Mouse (Mus musculus): ENCODE data around the gene Arid4a. TPM values are rescaled to one million over a fixed set of nuclear protein-coding genes. Genes with fewer than 3 reads are reported as not detected.
"Not testable (repeated sequence)": the region's sequence is repeated elsewhere in the genome, so short reads cannot be mapped to it uniquely, and the experiment has no call there.

Arid4a gene
- total RNA-seq, 4 experiments from 2014 or later = 6.7 to 8.4 (median 7.3) TPM

DNA sequence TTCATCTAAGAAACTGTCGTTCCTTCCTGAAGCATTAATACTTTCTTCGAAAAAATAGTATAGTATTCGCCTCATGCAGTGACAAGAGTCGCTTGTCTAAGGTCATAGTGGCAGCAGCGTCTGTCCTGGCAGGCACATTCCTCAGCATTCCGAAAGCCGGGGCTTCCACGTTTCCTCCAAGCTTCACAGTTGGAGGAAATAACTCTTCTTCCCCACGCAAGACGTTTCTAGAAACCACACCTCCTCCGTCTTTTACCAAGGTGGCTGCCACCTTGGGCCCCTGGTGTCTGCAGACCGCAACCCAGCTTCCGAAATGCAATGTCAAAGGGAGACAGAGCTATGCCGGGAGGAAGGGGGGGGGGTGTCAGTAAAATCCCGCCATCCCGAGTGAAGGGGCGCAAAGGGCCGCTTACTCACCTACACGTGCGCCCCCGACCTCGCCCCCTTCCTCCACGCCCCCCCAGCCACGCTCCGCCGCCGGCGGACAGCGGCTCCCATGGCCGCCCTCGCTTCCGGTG lies 886 bp upstream of the Arid4a start:
- DNase-seq (ENCODE audit: low spot score in 2 of 2) = no peak

DNA sequence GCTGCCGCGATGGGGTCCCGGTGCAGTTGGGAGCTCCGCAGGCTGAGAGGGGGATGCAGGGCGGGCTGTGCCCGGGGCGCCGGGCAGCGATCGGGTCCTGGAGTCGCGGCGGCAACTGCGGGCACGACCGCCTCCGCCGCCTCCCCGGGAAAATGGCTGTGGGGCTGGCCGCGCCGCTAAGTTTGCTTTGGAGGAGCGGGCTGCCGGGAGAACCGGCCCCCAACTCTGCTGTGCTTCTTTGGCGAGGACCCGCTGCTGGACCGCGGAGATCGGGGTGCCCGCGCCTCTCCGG lies 367 bp downstream of the Arid4a start:
- DNase-seq (ENCODE audit: low spot score in 2 of 2) = no peak

DNA sequence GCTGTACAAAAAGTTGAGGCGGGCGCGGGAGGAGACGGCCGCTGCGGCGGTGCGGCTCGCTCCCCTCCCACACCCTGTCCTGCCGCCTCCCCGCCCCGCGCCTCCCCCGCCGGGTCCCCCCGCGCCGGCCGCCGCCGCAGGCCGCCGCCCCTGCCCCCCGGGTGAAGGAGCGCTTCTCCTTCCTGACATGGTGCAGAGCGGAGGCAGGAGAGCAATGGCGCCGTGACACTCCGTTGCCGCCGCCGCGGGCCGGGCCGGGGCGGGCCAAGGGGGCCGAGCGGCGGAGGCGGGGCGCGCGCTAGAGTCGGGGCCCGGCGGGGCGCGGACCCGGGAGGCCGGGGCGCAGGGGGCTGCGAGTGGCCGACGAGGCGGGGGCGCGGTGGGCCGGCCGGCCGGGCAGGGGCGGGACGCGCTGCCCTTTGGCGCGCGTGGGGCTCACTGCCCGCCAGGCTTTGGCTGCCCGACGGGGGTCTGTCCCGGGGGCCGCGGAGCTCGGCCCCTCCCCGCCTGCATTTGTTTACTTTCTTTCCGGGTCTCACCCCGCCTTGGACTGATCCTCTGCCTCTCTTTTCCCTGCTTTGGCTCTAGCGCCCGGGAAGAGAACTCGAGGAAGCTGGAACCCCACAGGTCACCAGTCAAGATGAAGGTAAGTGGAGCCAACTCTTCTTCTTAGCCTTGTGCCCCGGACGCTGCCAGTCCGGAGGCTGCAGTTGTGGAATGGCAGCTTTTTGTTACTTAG lies 882 bp downstream of the Arid4a start:
- DNase-seq (ENCODE audit: low spot score in 2 of 2) = no peak

DNA sequence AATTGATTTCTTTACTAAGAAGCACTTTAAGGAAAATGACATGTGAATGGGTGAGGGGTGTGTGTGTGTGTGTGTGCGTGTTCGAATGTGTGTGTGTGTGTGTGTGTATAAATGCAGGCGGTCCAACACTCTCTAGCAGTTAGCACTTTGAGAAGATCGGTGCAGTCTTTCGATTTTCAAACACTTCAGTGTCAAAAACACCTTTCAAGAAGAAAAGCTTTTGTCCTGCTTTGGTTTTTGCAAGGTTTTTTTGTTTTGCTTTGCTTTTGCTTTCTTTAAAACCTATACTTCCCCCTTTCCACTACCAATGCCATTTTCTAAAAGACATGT lies 1.4 kb downstream of the Arid4a start:
- no peak for DNase-seq (ENCODE audit: low spot score in 2 of 2)

DNA sequence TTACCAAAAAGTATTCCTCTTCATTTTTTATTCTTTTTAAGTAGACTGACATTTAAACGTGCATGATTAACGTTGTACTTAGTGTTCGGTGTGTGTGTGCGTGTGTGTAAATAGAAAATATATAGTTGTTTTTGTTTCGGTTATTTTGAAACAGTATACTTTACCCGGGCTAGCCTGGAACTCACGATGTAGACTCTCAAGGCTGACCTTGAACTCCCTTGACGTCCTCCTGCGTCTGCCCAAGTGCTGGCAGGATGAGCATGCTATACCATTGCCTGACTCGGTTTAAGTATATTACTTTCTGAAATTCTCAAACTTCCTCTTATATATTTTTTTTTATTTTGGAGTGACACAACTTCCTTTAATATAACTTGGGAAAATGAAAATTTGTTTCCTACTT lies 2.0 kb downstream of the Arid4a start:
- no peak for DNase-seq (ENCODE audit: low spot score in 2 of 2)

DNA sequence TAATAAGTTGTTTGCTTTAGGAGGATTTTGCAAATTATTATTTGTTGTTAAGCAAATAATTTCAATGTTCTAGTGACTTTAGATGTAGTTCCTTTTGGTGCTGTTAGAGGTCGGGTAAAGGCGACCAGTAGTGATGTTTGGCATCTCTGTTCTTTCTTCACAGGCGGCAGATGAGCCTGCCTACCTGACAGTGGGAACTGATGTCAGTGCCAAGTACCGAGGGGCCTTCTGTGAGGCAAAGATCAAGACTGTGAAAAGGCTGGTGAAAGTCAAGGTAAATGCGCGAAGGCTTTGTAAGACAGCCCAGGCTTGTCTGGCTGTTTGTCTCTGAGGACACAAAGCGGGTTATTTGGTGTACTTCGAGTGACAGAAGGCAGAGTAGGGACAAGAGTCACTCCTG lies 3.4 kb downstream of the Arid4a start:
- no peak for DNase-seq (ENCODE audit: low spot score in 2 of 2)

DNA sequence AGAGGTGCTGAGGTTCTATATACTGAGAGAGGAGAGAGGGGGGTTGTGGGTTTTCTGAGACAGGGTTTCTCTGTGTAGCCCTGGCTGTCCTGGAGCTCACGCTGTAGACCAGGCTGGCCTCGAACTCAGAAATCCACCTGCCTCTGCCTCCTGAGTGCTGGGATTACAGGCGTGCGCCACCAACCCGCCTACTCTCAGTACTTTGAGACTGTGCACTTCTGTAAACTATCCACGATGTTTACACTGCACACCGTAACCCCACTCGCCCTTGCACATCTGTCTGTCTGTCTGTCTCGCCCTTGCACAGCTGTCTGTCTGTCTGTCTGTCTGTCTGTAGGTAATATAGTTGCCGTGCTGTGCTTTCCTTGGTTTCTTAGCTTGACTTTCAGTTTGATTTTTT lies 8.6 kb downstream of the Arid4a start:
- no peak for DNase-seq (ENCODE audit: low spot score in 2 of 2)

DNA sequence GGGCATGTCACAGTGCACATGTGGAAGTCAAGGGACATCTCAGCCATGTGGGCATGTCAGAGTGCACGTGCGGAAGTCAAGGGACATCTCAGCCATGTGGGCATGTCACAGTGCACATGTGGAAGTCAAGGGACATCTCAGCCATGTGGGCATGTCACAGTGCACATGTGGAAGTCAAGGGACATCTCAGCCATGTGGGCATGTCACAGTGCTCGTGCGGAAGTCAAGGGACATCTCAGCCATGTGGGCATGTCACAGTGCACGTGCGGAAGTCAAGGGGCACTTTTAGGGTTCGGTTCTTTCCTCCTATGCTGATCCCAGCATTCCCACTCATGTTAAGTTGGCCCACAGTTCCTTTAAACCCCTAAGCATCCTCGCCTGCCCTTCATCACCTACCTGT lies 12.5 kb downstream of the Arid4a start:
- DNase-seq (ENCODE audit: low spot score in 2 of 2) = not testable (repeated sequence)

DNA sequence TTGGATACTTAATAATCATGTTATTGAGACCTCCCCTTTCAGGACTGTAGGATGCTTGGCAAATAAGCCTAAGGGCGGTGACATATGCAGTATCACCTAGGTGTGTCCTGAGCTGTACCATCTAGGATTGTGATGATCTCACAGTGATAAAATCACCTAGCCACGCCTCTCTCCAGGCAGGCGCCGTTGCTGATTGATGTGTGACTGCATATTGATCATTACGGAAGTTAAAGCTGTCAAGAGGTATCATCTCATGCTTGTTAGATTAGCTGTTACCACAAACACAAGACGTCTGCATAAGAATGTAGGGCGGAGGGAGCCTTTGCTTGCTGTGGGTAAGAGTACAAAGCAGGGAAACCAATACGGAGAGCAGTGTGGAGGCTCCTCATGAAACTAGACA lies 14.5 kb downstream of the Arid4a start:
- no peak for DNase-seq (ENCODE audit: low spot score in 2 of 2)

DNA sequence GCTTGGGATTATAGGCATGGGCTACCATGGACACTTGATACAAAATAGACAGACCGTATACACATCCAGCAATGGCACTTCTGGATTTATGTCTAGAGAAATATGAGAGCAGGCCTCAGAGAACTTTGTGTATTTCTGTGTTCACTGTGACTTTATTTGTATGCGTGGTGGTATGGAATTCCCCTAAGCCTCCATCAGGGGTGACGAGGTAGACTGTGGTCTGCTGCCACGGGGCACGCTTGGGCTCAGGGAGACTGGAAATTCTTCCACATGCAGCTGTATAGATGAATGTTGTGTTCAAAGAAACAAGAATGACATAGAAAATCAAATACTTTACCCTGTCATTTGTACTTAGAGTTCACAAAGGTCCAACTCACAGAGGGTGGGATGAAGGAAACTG lies 14.9 kb downstream of the Arid4a start:
- no peak for DNase-seq (ENCODE audit: low spot score in 2 of 2)

DNA sequence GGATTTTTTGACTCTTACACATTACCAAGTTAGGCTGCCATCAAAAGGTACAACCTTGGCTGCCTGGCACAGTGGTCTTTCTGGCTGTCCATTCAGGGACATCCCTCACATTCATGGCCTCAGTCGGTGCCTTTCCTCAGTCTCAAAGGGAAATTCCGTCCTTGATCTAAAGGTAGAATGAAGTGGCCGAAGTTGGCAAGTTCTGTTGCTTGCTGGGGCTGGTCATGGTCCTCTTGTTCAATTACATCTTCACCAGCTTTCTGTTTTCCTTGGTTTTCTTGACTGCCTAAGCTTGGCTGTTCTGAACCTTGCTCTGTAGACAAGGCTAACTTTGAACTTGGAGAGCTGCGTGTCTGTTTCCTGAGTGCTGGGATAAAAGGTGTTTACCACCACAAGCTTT lies 20.0 kb downstream of the Arid4a start:
- no peak for DNase-seq (ENCODE audit: low spot score in 2 of 2)

DNA sequence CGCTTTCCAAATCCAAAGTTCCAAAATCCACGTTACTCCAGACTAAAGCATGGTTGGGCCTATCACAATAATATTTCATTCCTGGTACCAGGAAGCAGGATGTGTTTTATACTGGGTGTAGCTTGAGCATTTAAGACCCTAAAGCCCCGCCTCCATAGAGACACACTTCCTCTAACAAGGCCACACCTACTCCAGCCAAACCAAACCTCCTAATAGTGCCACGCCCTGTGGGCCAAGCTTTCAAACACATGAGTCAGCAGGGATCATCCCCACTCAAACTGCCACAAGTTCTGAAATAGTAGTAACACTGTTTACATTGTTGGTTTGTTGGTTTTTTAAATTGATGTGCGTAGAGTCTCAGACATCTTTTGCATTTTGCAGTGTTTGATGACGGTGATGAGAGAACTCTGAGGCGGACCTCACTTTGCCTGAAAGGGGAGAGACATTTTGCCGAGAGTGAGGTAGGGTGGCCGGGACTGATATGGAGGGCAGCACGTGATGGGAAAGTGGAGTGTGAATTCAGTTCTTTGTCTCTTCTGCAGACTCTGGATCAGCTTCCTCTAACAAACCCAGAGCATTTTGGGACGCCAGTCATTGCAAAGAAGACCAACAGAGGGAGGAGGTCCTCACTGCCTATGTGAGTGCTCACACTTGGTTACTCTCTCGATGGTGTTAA lies 21.1 kb downstream of the Arid4a start:
- DNase-seq (ENCODE audit: low spot score in 2 of 2) = no peak

DNA sequence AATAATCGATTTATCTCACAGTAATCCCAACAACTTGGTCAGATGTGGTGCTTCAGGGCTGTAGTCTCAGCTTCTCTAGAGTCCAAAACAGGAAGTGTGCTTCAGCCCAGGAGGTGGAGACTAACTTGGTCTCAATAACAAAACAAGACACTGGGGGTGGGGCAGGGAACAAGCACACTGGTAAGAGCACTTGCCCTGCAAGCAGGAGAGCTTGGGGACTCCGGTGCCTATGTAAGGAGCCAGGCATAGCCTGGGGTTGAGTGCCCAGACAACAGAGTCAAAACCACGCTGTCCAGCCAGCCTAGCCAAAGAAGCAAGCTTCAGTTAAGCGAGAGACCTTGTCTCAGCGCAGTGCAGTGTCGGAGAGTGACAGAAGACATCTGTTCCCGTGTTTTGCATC lies 24.7 kb downstream of the Arid4a start:
- no peak for DNase-seq (ENCODE audit: low spot score in 2 of 2)

DNA sequence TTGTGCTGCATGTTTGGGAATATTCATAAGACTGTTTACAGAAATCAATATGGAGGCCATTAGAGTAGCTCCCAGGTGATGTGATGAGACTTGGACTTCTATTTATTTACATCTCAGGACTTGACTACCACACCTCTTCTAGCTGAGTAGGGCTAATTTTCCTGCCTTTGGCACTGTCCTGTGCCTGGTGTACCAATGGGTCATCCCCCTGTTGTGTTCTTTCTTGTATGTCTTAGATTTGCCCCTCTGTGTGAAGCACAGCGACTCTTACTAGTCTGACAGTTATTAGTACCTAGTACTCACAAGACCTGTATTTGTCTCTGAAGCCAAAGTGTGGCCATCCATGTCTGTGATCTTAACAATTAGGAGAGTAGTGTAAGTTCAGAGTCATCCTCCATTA lies 26.7 kb downstream of the Arid4a start:
- no peak for DNase-seq (ENCODE audit: low spot score in 2 of 2)

DNA sequence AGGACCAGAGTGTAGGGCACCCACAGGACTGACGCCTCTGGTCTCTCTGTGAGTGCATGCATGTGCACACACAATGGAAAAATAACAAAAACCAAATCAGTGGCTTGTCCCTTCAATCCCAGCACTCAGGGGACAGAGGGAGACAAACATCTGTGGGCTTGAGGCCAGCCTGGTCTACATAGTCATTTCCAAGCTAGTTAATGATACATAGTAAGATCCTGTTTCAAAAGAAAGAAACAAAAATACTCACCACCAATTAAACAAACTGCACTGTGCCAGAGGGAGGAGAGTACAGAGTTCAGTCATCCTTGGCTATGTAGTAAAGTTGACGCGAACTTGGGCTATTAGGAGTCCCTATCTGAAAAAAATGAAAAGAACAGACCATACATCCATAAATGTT lies 27.8 kb downstream of the Arid4a start:
- DNase-seq (ENCODE audit: low spot score in 2 of 2) = no peak

DNA sequence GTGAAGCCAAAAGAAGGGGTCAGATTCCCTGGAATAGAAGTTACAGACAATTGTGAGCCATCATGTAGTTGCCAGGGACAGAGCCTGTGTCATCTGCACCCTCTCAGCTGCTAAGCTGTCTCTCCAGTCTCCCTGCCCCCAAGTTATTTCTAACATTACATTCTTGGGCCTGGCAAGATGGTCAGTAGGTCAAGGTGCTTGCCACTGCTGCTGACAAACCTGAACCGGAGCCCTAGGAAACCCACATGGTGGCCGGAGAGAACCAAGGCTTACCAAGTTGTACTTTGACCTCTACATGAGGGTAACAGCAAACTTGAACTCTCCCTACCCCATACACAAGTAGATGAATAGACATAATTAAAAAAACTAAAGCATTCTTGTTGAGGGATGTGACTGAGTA lies 28.7 kb downstream of the Arid4a start:
- no peak for DNase-seq (ENCODE audit: low spot score in 2 of 2)

DNA sequence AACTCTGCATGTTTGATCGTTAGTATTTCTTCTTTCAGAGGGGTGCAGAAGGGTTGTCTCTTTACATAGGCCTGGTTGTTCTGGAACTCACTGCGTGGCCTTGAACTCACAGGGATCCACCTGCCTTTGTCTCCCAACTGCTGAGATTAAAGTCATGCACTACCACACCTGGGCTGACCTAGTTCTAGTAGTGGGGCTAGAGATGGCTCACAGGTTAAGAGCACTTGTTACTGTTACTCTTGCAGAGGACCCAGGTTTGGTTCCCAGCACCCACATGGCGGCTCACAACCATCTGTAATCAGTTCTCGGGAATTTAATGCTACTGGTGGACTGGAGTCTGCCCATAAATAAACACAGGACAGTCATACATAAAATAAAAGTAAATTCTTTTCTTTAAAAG lies 30.7 kb downstream of the Arid4a start:
- DNase-seq (ENCODE audit: low spot score in 2 of 2) = no peak

DNA sequence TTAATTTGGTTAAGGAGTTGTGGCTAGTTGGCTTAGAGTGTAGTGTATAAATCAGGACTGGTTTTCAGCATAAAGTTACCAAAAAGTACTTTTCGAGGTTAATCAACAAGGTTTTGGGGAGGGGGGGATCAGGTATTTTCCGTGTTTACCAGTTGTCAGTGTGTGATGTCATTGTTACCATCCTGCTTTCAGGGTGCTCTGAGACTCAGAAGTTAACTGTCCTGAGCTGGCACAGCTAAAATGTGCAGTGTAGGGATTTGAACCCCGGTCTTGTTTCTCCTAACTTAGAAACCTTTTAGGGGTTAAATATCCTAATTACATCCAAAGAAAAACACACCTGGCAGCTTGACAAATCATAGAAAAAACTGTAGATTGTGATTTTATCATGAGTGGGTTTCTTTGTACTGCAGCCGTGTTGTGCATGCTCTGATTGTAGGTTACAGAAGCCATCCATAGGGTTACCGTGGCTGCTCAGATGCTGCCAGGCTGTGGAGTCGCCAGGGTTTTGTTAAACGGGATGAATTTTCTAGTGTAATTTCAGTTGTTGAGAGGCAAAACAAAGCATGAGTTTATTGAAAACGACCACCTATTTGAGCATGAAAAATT lies 31.8 kb downstream of the Arid4a start:
- DNase-seq (ENCODE audit: low spot score in 2 of 2) = no peak

DNA sequence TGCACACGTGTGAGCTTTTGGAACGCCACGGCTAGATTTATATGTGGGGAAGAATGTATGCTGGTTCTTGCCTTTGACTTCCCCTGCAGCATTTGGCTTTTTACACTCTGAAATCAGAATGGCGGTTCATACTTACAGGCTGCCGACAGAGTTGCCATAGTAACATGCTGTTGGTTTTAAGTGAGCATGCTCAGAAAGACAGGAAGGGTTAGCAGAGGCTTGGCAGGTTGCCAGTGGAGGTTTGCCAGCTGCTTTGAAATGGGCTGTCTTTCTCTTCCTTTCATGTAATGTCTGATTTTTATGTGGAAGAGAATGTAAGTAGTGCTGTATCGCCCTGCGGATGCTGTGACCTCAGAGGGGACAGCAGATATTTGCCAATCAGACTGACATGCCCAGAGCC lies 32.3 kb downstream of the Arid4a start:
- DNase-seq (ENCODE audit: low spot score in 2 of 2) = peak; percentile 85 to 87

DNA sequence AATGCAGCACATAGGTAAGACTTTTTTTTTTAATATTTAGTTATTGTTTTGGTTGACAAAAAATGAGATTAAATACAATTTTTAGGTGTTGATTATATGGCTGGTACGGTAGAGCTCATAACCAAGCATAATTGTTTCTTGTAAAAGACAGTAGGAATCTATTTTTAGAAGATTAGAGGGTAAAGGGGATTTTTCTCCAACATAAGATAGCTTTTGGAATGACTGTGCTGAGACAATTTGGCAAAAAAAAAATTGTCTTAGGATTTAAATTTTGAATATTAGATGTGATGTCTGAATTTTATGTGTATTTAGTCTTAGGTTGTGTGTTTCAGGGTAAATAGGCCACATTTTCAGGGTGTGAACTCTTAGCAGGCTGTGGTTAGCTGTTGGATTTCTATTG lies 32.8 kb downstream of the Arid4a start:
- DNase-seq (ENCODE audit: low spot score in 2 of 2) = no peak

DNA sequence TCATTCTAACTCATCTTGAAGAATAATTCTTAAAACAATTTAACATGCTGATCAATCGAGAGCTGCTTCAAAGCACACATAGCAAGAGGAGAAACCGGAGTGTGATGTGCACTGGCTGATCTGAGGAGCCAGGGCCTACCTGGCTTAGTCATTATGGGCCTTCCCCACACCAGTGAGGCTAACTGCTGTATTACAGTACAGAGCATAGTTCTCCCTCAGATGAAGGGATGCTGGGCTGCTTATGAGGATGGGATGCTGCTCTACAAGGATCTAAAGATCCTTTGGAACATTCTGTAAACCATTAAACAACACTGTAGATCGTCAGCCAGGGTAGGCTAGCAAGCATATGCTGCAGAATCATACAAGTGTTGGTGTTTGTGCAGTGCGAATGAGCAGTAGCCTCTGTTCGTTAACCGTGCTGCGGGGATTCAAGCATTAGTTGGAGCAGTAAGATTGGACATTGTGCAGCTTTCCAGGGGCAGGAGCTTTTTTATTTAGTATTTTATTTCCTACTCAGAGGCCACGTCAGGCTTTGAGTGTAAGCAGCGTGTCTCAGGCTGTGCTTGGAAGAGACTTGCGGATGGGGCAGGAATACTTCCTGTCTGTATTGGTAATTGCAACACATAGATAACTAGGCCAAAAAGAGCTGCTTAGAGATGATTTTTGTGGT lies 33.9 kb downstream of the Arid4a start:
- DNase-seq (ENCODE audit: low spot score in 2 of 2) = no peak

DNA sequence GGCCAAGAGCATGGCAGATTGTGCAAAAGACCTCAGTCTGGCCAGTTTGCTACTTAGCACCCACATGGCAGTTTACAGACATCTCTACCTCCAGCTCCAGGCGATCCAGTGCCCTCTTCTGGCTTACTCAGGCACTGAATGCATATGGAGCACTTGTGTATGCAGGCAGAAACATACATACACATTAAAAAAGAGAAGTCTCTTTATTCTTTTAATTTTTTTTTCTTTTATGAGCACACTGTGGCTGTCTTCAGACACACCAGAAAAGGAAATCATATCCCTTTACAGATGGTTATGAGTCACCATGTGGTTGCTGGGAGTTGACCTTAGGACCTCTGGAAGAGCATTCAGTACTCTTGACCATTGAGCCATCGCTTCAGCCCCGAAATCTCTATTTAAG lies 35.3 kb downstream of the Arid4a start:
- peak in 1 of 2 experiments; percentile 13 for DNase-seq (ENCODE audit: low spot score in 2 of 2)

All from gastrocnemius, adult 8-10 months (tissue).